Mouse (Mus musculus): ENCODE results near the gene Arhgef2.
"Not testable (repeated sequence)": the region's sequence is repeated elsewhere in the genome, so short reads cannot be mapped to it uniquely, and the experiment has no call there.

Gene Arhgef2

GRCm38 (mm10) chr3:88605666-88606065, at the start of gene Arhgef2:
TSS of gene Arhgef2 (plus strand) at chr3:88605966.
- DNase-seq (ENCODE audit: low read depth, low spot score), result not testable (repeated sequence)

GRCm38 (mm10) chr3:88556616-88557015, 49.1 kb upstream of the Arhgef2 start:
- DNase-seq (ENCODE audit: low read depth, low spot score), result no peak

GRCm38 (mm10) chr3:88559596-88559995, 46.2 kb upstream of the Arhgef2 start:
- DNase-seq (ENCODE audit: low read depth, low spot score), result no peak

GRCm38 (mm10) chr3:88561989-88562388, 43.8 kb upstream of the Arhgef2 start:
- DNase-seq (ENCODE audit: low read depth, low spot score), result no peak

GRCm38 (mm10) chr3:88563442-88563841, 42.3 kb upstream of the Arhgef2 start:
- DNase-seq (ENCODE audit: low read depth, low spot score), result no peak

- DNase-seq (ENCODE audit: low read depth, low spot score), result no peak
These were observed 41.8 kb upstream of the Arhgef2 start for GRCm38 (mm10) chr3:88563966-88564365.

GRCm38 (mm10) chr3:88566116-88566515, 39.6 kb upstream of the Arhgef2 start:
- DNase-seq (ENCODE audit: low read depth, low spot score), result no peak

GRCm38 (mm10) chr3:88566536-88567061, 39.2 kb upstream of the Arhgef2 start:
- DNase-seq (ENCODE audit: low read depth, low spot score), result no peak

- DNase-seq (ENCODE audit: low read depth, low spot score), result no peak
These were observed 37.9 kb upstream of the Arhgef2 start for GRCm38 (mm10) chr3:88567892-88568291.

GRCm38 (mm10) chr3:88568615-88569014, 37.2 kb upstream of the Arhgef2 start:
- no peak for DNase-seq (ENCODE audit: low read depth, low spot score)

- DNase-seq (ENCODE audit: low read depth, low spot score), result no peak
These were observed 36.7 kb upstream of the Arhgef2 start for GRCm38 (mm10) chr3:88569093-88569492.

- DNase-seq (ENCODE audit: low read depth, low spot score), result no peak
These were observed 36.1 kb upstream of the Arhgef2 start for GRCm38 (mm10) chr3:88569694-88570093.

- no peak for DNase-seq (ENCODE audit: low read depth, low spot score)
These were observed 35.4 kb upstream of the Arhgef2 start for GRCm38 (mm10) chr3:88570341-88570740.

- no peak for DNase-seq (ENCODE audit: low read depth, low spot score)
These were observed 33.9 kb upstream of the Arhgef2 start for GRCm38 (mm10) chr3:88571856-88572255.

- no peak for DNase-seq (ENCODE audit: low read depth, low spot score)
These were observed 32.9 kb upstream of the Arhgef2 start for GRCm38 (mm10) chr3:88572835-88573234.

GRCm38 (mm10) chr3:88573810-88574209, 32.0 kb upstream of the Arhgef2 start:
- DNase-seq (ENCODE audit: low read depth, low spot score), result no peak

GRCm38 (mm10) chr3:88575540-88575939, 30.2 kb upstream of the Arhgef2 start, which contains the start of gene Ssr2:
TSS of gene Ssr2 (plus strand) at chr3:88575876.
- DNase-seq (ENCODE audit: low read depth, low spot score), result no peak

GRCm38 (mm10) chr3:88577846-88578245, 27.9 kb upstream of the Arhgef2 start:
- not testable (repeated sequence) for DNase-seq (ENCODE audit: low read depth, low spot score)

GRCm38 (mm10) chr3:88578498-88579424, 27.0 kb upstream of the Arhgef2 start:
- DNase-seq (ENCODE audit: low read depth, low spot score), result no peak

- peak; percentile 72 for DNase-seq (ENCODE audit: low read depth, low spot score)
These were observed 26.2 kb upstream of the Arhgef2 start for GRCm38 (mm10) chr3:88579454-88580117.

GRCm38 (mm10) chr3:88585769-88586168, 20.0 kb upstream of the Arhgef2 start:
- no peak for DNase-seq (ENCODE audit: low read depth, low spot score)

GRCm38 (mm10) chr3:88586640-88587039, 19.1 kb upstream of the Arhgef2 start:
- DNase-seq (ENCODE audit: low read depth, low spot score), result no peak

All from retina, postnatal 7 days (tissue).